Mouse (Mus musculus) liver, postnatal 0 days (tissue): ENCODE results near the gene Dalrd3.

Source experiments
- CTCF ChIP-seq: sonication (generic); IDR thresholded peaks from 2 replicates; pipeline ENCODE4 v1.5.1; 2016; ENCODE audit warnings: antibody characterized with exemption, low read depth
- EP300 ChIP-seq: IDR thresholded peaks from 2 replicates; pipeline ENCODE4 v1.6.1; 2016; ENCODE audit warnings: antibody characterized with exemption, low read depth, mild to moderate bottlenecking

- TF ChIP-seq CTCF, result no peak
- TF ChIP-seq EP300, result no peak
Observed at GRCm38 (mm10) chr9:108596998-108597764, 27.5 kb downstream of the Dalrd3 start, which contains the start of gene P4htm.
